Mouse (Mus musculus) heart, postnatal 0 days (tissue): ENCODE results near the gene Wdr25.

Experiments used
- CTCF ChIP-seq: IDR thresholded peaks from 2 replicates; pipeline ENCODE4 v1.5.1; 2016; ENCODE audit warnings: antibody characterized with exemption, control low read depth, low read depth
- EP300 ChIP-seq: IDR thresholded peaks from 2 replicates; pipeline ENCODE4 v1.6.1; 2016; ENCODE audit warnings: antibody characterized with exemption, low read depth

GRCm38 (mm10) chr12:108929475-108929874 is 36.0 kb downstream of the Wdr25 start:
- TF ChIP-seq EP300 (no peak), CTCF (no peak)
